Mouse (Mus musculus) myocyte (in vitro differentiated cells): ENCODE measurements around the gene Man2a1. TPM values are rescaled to one million over a fixed set of nuclear protein-coding genes. Genes with fewer than 3 reads are reported as not detected.

Experiments used
- H3K27me3 ChIP-seq: one replicate; pipeline ENCODE4 v1.6.1; 2011; ENCODE audit not compliant: control insufficient read depth, insufficient read depth, insufficient read length
- H3K36me3 ChIP-seq: one replicate; pipeline ENCODE4 v1.6.1; 2011; ENCODE audit not compliant: control insufficient read depth, insufficient read depth
- H3K4me2 ChIP-seq: one replicate; pipeline ENCODE4 v1.6.1; 2011; ENCODE audit warnings: low read depth, control low read depth
- H3K4me3 ChIP-seq: one replicate; pipeline ENCODE4 v1.5.1; 2011; ENCODE audit warnings: mild to moderate bottlenecking, control low read depth, moderate library complexity
- H3K79me2 ChIP-seq: one replicate; pipeline ENCODE4 v1.6.1; 2011; ENCODE audit not compliant: control insufficient read depth, insufficient read depth
- H3ac ChIP-seq: one replicate; pipeline ENCODE4 v1.6.1; 2011; ENCODE audit not compliant: control insufficient read depth, insufficient read length
- CEBPB ChIP-seq: IDR thresholded peaks from 2 replicates; pipeline ENCODE4 v1.6.1; 2011; ENCODE audit warnings: mild to moderate bottlenecking, moderate library complexity; ENCODE audit not compliant: poor library complexity, insufficient read depth, severe bottlenecking
- E2F4 ChIP-seq: IDR thresholded peaks from one replicate; pipeline ENCODE4 v1.6.1; 2011; ENCODE audit warnings: mild to moderate bottlenecking, control low read depth, moderate library complexity; ENCODE audit not compliant: insufficient read depth
- MAX ChIP-seq: IDR thresholded peaks from one replicate; pipeline ENCODE4 v1.6.1; 2011; ENCODE audit warnings: low read depth, mild to moderate bottlenecking, control low read depth
- MYOD1 ChIP-seq, 3 experiments: IDR thresholded peaks; one replicate each; pipeline ENCODE4 v1.6.1; 2011; ENCODE audit warnings: control low read depth in 2 of 3, low read depth in 2 of 3, mild to moderate bottlenecking in 2 of 3, moderate library complexity in 1 of 3; ENCODE audit not compliant: insufficient read length in 2 of 3, control insufficient read depth in 1 of 3
- MYOG ChIP-seq, 3 experiments: IDR thresholded peaks; one replicate each; pipeline ENCODE4 v1.6.1; 2011; ENCODE audit warnings: control low read depth in 2 of 3, low read depth in 2 of 3, mild to moderate bottlenecking in 2 of 3; ENCODE audit not compliant: insufficient read length in 2 of 3, control insufficient read depth in 1 of 3, insufficient read depth in 1 of 3
- POLR2A ChIP-seq: IDR thresholded peaks from one replicate; pipeline ENCODE4 v1.6.1; 2011; ENCODE audit warnings: low read depth, mild to moderate bottlenecking, control low read depth, moderate library complexity; ENCODE audit not compliant: insufficient read length
- POLR2AphosphoS2 ChIP-seq: IDR thresholded peaks from one replicate; pipeline ENCODE4 v1.6.1; 2011; ENCODE audit warnings: low read depth, control low read depth; ENCODE audit not compliant: insufficient read length
- REST ChIP-seq: IDR thresholded peaks from one replicate; pipeline ENCODE4 v1.6.1; 2011; ENCODE audit warnings: mild to moderate bottlenecking, control low read depth, moderate library complexity; ENCODE audit not compliant: insufficient read depth, insufficient read length
- SRF ChIP-seq: IDR thresholded peaks from one replicate; pipeline ENCODE4 v1.6.1; 2011; ENCODE audit warnings: low read depth; ENCODE audit not compliant: control insufficient read depth, insufficient read length
- TCF12 ChIP-seq: IDR thresholded peaks from one replicate; pipeline ENCODE4 v1.6.1; 2011; ENCODE audit warnings: mild to moderate bottlenecking, control low read depth; ENCODE audit not compliant: poor library complexity, insufficient read depth, severe bottlenecking
- TCF3 ChIP-seq: IDR thresholded peaks from one replicate; pipeline ENCODE4 v1.6.1; 2011; ENCODE audit warnings: low read depth, control low read depth; ENCODE audit not compliant: insufficient read length
- USF1 ChIP-seq: IDR thresholded peaks from one replicate; pipeline ENCODE4 v1.6.1; 2011; ENCODE audit warnings: low read depth, mild to moderate bottlenecking, control low read depth, moderate library complexity
- polyA plus RNA-seq: library from polyadenylated mRNA; unstranded; fragments of >200 nt; fragmentation: generic; extraction: Trizol; gene quantifications from one replicate; pipeline ENCODE4 v1.2.1, GENCODE M21; 2012; ENCODE audit warnings: missing spikeins

Gene Man2a1
- polyA plus RNA-seq, 1 experiment: 8.6 TPM

GRCm38 (mm10) chr17:64802168-64802955, 201.8 kb downstream of the Man2a1 start:
- TF ChIP-seq POLR2AphosphoS2 (no peak), CEBPB (no peak), TCF3 (no peak), REST (no peak), TCF12 (no peak), MAX (no peak), SRF (no peak), MYOG (IDR thresholded peaks at IDR 0.05; ENCODE audit: control insufficient read depth in 1 of 3, insufficient read depth in 1 of 3, insufficient read length in 2 of 3, low read depth in 2 of 3) (no peak), POLR2A (no peak), E2F4 (no peak), MYOD1 (IDR thresholded peaks at IDR 0.05; ENCODE audit: control insufficient read depth in 1 of 3, insufficient read length in 2 of 3, low read depth in 2 of 3) (no peak), USF1 (no peak)
- Histone ChIP-seq H3K4me2 (no peak overlapping the region), H3K79me2 (no peaks in the 10 kb centered on the region), H3K36me3 (no peaks in the 10 kb centered on the region), H3K4me3 (no peak overlapping the region), H3ac (no peak overlapping the region), H3K27me3 (no peaks in the 10 kb centered on the region)

GRCm38 (mm10) chr17:64802956-64803275, 202.4 kb downstream of the Man2a1 start:
- H3K4me2 ChIP-seq: no peak overlapping the region
- H3K4me3 ChIP-seq: no peak overlapping the region
- H3K27me3 ChIP-seq: no peaks in the 10 kb centered on the region
- no peaks in the 10 kb centered on the region for H3K79me2 ChIP-seq
- TF ChIP-seq MYOG (IDR thresholded peaks at IDR 0.05; ENCODE audit: control insufficient read depth in 1 of 3, insufficient read depth in 1 of 3, insufficient read length in 2 of 3, low read depth in 2 of 3): no peak
- TF ChIP-seq MAX: no peak
- no peak for TF ChIP-seq POLR2A
- no peak for TF ChIP-seq SRF
- no peak for TF ChIP-seq E2F4
- no peak for TF ChIP-seq CEBPB
- TF ChIP-seq MYOD1 (IDR thresholded peaks at IDR 0.05; ENCODE audit: control insufficient read depth in 1 of 3, insufficient read length in 2 of 3, low read depth in 2 of 3): no peak
- no peak for TF ChIP-seq USF1
- TF ChIP-seq POLR2AphosphoS2: no peak
- TF ChIP-seq TCF3: no peak
- TF ChIP-seq REST: no peak
- no peak for TF ChIP-seq TCF12
- no peaks in the 10 kb centered on the region for H3K36me3 ChIP-seq
- H3ac ChIP-seq: no peak overlapping the region

Other genes with a start within 250 kb of the Man2a1 start
- gene 4930583I09Rik, start 235.3 kb downstream of the Man2a1 start, polyA plus RNA-seq: 0.07 TPM